Mouse (Mus musculus) liver, embryonic 18 days (tissue): ENCODE measurements around the gene Muc5ac. TPM values are rescaled to one million over a fixed set of nuclear protein-coding genes. Genes with fewer than 3 reads are reported as not detected.

Source experiments
- polyA plus RNA-seq: library from polyadenylated mRNA; depleted of rRNA; stranded (reverse); fragments of >200 nt; gene quantifications from 2 replicates; pipeline ENCODE4 v1.2.3, GENCODE M21; 2012; rRNA removed

The Muc5ac gene
- polyA plus RNA-seq: not detected in 2 replicates

DNA sequence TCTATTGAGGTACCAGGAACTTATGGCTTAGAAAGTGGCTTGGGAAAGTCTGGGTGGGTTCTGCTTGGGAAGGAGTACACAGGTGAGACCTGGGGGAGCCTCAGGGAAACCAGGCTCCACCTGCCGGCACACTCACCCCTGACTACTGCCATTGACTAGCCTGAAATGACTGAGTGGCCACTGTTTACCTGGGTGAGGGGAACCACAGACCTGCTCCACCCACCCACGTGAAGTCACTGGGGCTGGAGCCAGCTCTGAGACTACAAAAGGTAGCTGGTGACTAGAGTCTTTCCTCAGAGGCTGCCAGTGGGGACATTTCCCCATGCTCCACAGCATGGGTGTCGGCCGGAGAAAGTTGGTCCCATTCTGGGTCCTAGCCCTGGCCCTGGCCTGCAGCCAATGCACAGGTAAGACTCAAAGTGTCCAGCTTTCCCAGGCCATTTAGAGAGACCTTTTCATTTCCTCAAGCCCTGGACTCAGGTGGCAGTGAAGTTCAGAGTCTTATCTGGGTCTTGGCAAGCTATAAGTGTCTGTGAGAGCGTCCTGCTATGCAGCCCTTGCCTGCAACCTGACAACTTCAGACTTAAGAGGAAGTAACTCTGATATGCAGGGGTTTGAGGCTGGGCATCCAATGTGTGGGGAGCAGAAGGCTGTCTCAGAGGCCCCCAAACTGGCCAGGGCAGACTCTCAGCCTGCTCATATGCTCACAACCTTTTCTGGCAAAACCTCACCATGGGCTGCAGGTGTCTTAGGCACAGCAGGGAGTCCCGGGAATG is at the start of gene Muc5ac:
Gene Muc5ac (plus strand): TSS at position 296 of the 776 bp plus-strand sequence.

DNA sequence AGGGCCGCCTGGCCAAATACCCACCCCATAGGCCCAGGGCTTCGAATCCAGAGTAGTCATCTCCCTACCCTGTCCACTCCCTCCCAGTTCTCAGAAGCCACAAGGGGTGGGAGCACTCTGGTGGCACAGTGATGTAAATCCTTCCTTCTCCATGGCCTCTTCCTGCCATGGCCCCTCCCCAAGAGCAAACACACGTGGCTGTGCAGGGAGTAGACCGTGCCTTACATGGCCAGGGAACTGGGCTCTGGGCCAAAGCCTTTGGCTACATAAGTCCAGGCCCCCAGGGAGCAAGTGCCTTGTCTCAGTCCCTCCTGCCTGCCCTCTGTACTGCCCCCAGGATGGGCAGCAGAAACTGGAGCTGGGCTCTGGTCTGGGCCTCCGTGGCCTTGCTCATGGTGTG is 50.0 kb downstream of the Muc5ac start, which contains the start of gene Muc5b:
Gene Muc5b (plus strand): TSS at position 292 of the 400 bp plus-strand sequence.

Other genes starting within 250 kb of the Muc5ac start
- gene Chid1, start 249.1 kb upstream of the Muc5ac start, polyA plus RNA-seq: 14.0 and 15.5 TPM in 2 replicates
- gene Ap2a2, start 226.8 kb upstream of the Muc5ac start, polyA plus RNA-seq: 18.5 and 19.7 TPM in 2 replicates
- 0.18 and 0.38 TPM in 2 replicates for gene Muc6, start 133.7 kb upstream of the Muc5ac start, polyA plus RNA-seq
- gene Muc2, start 98.6 kb upstream of the Muc5ac start, polyA plus RNA-seq: 0.07 and 0.12 TPM in 2 replicates
- gene Muc5b, start 50.1 kb downstream of the Muc5ac start, polyA plus RNA-seq: 0.01 TPM in 1 of 2 replicates, not detected in the other
- 16.6 and 17.1 TPM in 2 replicates for gene Tollip, start 129.5 kb downstream of the Muc5ac start, polyA plus RNA-seq
- gene Brsk2, start 160.8 kb downstream of the Muc5ac start, polyA plus RNA-seq: not detected in 2 replicates